Mouse (Mus musculus): ENCODE measurements at regions not wholly inside any gene's neighbourhood (a gene's known extent, or its start where the extent isn't known, plus 50 kb on each side); places are given as distances from the start of the nearest gene placed in this dataset.

GRCm38 (mm10) chr2:178670952-178671351 is 240.6 kb downstream of the Cdh26 start:
- Histone ChIP-seq H3K4me3 (replicated peaks in 1 of 3; ENCODE audit: low read depth in 2 of 3, low read length in 2 of 3, poor library complexity in 1 of 3) (no peak overlapping the region), H3K79me2 (replicated peaks; ENCODE audit: control insufficient read depth, extremely low read depth, insufficient read depth, poor library complexity, severe bottlenecking) (no peaks in the 10 kb centered on the region), H3K9ac (ENCODE audit: insufficient read depth, low read depth) (no peak overlapping the region), H3K4me1 (ENCODE audit: control insufficient read depth in 1 of 2, insufficient read depth in 2 of 2) (no peaks in the 10 kb centered on the region), H3K27me3 (replicated peaks) (peaks cover 11% of the 10 kb centered on the region), H3K9me3 (replicated peaks; ENCODE audit: low read length) (peaks cover 7% of the 10 kb centered on the region), H3K4me2 (ENCODE audit: insufficient read depth, low read depth, poor library complexity, severe bottlenecking) (no peak overlapping the region), H3K36me3 (replicated peaks in 1 of 2; ENCODE audit: control insufficient read depth in 1 of 2, insufficient read depth in 1 of 2, low read length in 1 of 2) (no peaks in the 10 kb centered on the region), H3K27ac (ENCODE audit: insufficient read depth, low read depth) (no peak overlapping the region)
- no peak for DNase-seq (ENCODE audit: extremely low read depth)
- TF ChIP-seq CHD2 (IDR thresholded peaks at IDR 0.05; ENCODE audit: low read length) = no peak
- no peak for TF ChIP-seq MEF2A (IDR thresholded peaks at IDR 0.05; ENCODE audit: borderline replicate concordance, low read depth, low read length)
- no peak for TF ChIP-seq USF1 (IDR thresholded peaks at IDR 0.05; ENCODE audit: low read depth, low read length)
- no peak for TF ChIP-seq ZMIZ1 (IDR thresholded peaks at IDR 0.05; ENCODE audit: low read depth, low read length)
- no peak for TF ChIP-seq MXI1 (IDR thresholded peaks at IDR 0.05; ENCODE audit: low read depth, low read length)
- no peak for TF ChIP-seq E2F4 (IDR thresholded peaks at IDR 0.05; ENCODE audit: insufficient replicate concordance, low read depth, low read length)
- no peak for TF ChIP-seq IRF4 (IDR thresholded peaks at IDR 0.05; ENCODE audit: low read depth, low read length)
- no peak for TF ChIP-seq MAZ (IDR thresholded peaks at IDR 0.05; ENCODE audit: low read depth, low read length)
- TF ChIP-seq PAX5 (IDR thresholded peaks at IDR 0.05; ENCODE audit: low read length) = no peak
- no peak for TF ChIP-seq POLR2AphosphoS2 (IDR thresholded peaks at IDR 0.05; ENCODE audit: low read depth, low read length)
- in situ Hi-C loops (cut with MboI; ENCODE audit: low pct_ligation_motif_present, low pct_unique_long_range_greater_than_20kb, low sequenced_read_pairs) (no loop called here), dilution Hi-C loops (cut with MboI; ENCODE audit: extremely low pct_ligation_motif_present, extremely low pct_unique_long_range_greater_than_20kb, low sequenced_read_pairs) (no loop called here)

DNA sequence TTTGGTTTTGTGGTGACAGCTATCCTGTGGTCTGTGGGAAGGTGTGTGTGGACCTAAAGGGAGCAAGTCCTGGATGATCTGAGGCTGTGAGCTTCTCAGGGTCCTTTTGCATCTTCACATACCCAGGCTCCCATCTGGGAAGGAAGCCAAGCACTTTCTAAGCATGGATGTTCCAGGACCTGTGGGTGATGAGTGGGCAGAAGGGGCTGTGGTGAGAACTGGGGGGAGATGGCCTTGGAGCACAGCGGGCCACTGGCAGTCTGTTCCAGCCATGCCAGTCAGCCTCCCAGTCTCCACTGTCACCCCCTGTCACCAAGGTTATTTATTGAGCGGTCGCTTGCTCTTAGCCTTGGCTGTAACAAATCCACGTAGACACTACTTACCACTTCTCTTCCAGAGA is 243.3 kb downstream of the Cdh26 start:
- dilution Hi-C loops (cut with MboI; ENCODE audit: extremely low pct_ligation_motif_present, extremely low pct_unique_long_range_greater_than_20kb, low sequenced_read_pairs) = no loop called here
- no peak overlapping the region for H3K9ac ChIP-seq (ENCODE audit: insufficient read depth, low read depth)

More for the DNA sequence above, 243.3 kb downstream of the Cdh26 start:
- H3K9me3 ChIP-seq (replicated peaks; ENCODE audit: low read length) = peaks cover 9% of the 10 kb centered on the region
- DNase-seq (ENCODE audit: extremely low read depth) = no peak
- no peak overlapping the region for H3K27ac ChIP-seq (ENCODE audit: insufficient read depth, low read depth)
- H3K4me3 ChIP-seq (replicated peaks in 1 of 3; ENCODE audit: low read depth in 2 of 3, low read length in 2 of 3, poor library complexity in 1 of 3) = no peak overlapping the region
- in situ Hi-C loops (cut with MboI; ENCODE audit: low pct_ligation_motif_present, low pct_unique_long_range_greater_than_20kb, low sequenced_read_pairs) = no loop called here
- no peaks in the 10 kb centered on the region for H3K79me2 ChIP-seq (replicated peaks; ENCODE audit: control insufficient read depth, extremely low read depth, insufficient read depth, poor library complexity, severe bottlenecking)
- H3K36me3 ChIP-seq (replicated peaks in 1 of 2; ENCODE audit: control insufficient read depth in 1 of 2, insufficient read depth in 1 of 2, low read length in 1 of 2) = no peaks in the 10 kb centered on the region
- no peaks in the 10 kb centered on the region for H3K4me1 ChIP-seq (ENCODE audit: control insufficient read depth in 1 of 2, insufficient read depth in 2 of 2)
- no peak for TF ChIP-seq TBP (conservative IDR thresholded peaks at IDR 0.05; ENCODE audit: low read depth, low read length)
- no peak for TF ChIP-seq ETS1 (conservative IDR thresholded peaks at IDR 0.05; ENCODE audit: low read depth, low read length)
- TF ChIP-seq UBTF (IDR thresholded peaks at IDR 0.05; ENCODE audit: low read depth, low read length) = no peak
- TF ChIP-seq USF1 (IDR thresholded peaks at IDR 0.05; ENCODE audit: low read depth, low read length) = no peak
- no peak for TF ChIP-seq MAFK (IDR thresholded peaks at IDR 0.05; ENCODE audit: insufficient replicate concordance, low read length)
- no peak for TF ChIP-seq ZKSCAN1 (IDR thresholded peaks at IDR 0.05; ENCODE audit: borderline replicate concordance, low read depth, low read length)
- no peak for TF ChIP-seq CHD1 (IDR thresholded peaks at IDR 0.05; ENCODE audit: low read depth, low read length)
- no peak for TF ChIP-seq GABPA (IDR thresholded peaks at IDR 0.05; ENCODE audit: insufficient replicate concordance, low read depth, low read length)
- no peak for TF ChIP-seq JUN (IDR thresholded peaks at IDR 0.05; ENCODE audit: insufficient read depth, low read depth, low read length)
- TF ChIP-seq MXI1 (IDR thresholded peaks at IDR 0.05; ENCODE audit: low read depth, low read length) = no peak
- TF ChIP-seq SMC3 (IDR thresholded peaks at IDR 0.05; ENCODE audit: low read depth, low read length) = no peak
- no peak for TF ChIP-seq ELF1 (IDR thresholded peaks at IDR 0.05; ENCODE audit: low read depth, low read length)
- TF ChIP-seq MEF2A (IDR thresholded peaks at IDR 0.05; ENCODE audit: borderline replicate concordance, low read depth, low read length) = no peak
- no peak for TF ChIP-seq RAD21 (IDR thresholded peaks at IDR 0.05; ENCODE audit: low read depth, low read length)
- TF ChIP-seq TCF12 (IDR thresholded peaks at IDR 0.05; ENCODE audit: low read depth, low read length) = no peak
- TF ChIP-seq RCOR1 (conservative IDR thresholded peaks at IDR 0.05; ENCODE audit: low read depth, low read length) = no peak
- TF ChIP-seq NELFE (IDR thresholded peaks at IDR 0.05; ENCODE audit: low read depth, low read length) = no peak
- no peak overlapping the region for H3K4me2 ChIP-seq (ENCODE audit: insufficient read depth, low read depth, poor library complexity, severe bottlenecking)
- H3K27me3 ChIP-seq (replicated peaks) = peaks cover 3% of the 10 kb centered on the region
